Mouse (Mus musculus): Measurements from ENCODE around the gene Tnfsf18. TPM values are rescaled to one million over a fixed set of nuclear protein-coding genes. Genes with fewer than 3 reads are reported as not detected.

The Tnfsf18 gene
- polyA plus RNA-seq (2016; fragmentation: Nextera tagmentation; extraction: Ambion mirVana): not detected in 2 replicates

DNA sequence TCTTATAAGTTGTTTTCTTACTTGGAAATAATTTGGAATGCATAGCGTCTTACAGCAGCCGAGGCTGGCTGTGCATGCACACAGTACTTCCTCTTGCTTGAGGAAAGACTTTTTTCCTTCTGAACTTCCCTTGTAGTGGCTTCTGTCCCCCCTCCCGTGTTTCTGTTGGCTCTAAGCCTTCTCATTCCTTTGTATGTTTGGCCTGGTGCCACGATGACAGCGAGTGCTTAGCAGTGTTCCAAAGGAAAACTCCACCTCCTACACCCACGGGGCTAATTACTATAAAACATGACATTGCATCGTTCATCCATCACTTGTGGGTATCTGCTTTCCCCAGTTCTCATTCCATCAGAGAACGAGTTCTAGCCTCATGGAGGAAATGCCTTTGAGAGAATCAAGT, at the start of gene Tnfsf18:
Gene Tnfsf18 (plus strand): TSS at position 313 of the 400 bp plus-strand sequence.
- H3K4me1 ChIP-seq (replicated peaks): no peaks in the 10 kb centered on the region
- WGBS: 55% methylated on average over 8 of the region's 8 CpGs
- no peak within 1 kb of the TSS for H3K27ac ChIP-seq
- no peaks in the 10 kb centered on the region for H3K27me3 ChIP-seq
- no peaks in the 10 kb centered on the region for H3K36me3 ChIP-seq
- no peak within 1 kb of the TSS for H3K4me2 ChIP-seq
- no peak within 1 kb of the TSS for H3K9ac ChIP-seq (replicated peaks)
- H3K4me3 ChIP-seq (replicated peaks): no peak within 1 kb of the TSS
- H3K9me3 ChIP-seq: no peaks in the 10 kb centered on the region
- ATAC-seq (ENCODE audit: insufficient number of reproducible peaks, insufficient read depth, low FRiP score, low TSS enrichment, low read depth): no peak

DNA sequence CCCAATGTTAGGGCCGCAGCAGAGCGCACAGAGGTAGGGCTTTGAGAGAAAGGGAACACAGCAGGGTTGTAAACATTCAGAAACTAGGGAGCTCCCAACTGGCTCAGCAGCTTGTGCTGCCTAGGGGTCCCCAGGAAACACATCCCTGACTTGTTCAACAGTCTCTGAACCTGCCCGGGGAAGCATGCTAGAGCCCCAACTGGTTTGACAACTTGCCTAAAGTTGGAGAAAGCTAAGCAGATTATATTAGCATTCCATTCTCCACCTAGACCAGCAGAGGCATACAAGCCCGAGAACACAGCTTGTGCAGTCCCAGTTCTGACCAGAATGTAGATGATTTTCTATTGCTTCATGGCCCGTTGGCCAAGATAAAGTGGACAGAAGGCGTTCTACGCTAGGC, 49.6 kb upstream of the Tnfsf18 start:
- ATAC-seq (ENCODE audit: insufficient number of reproducible peaks, insufficient read depth, low FRiP score, low TSS enrichment, low read depth): peak; percentile 75; the same call in 1 of the 2 replicates
- H3K4me1 ChIP-seq (replicated peaks): 0 out of 2 replicates have a peak, but pooled peaks cover 4% of the 10 kb centered on the region
- no peak overlapping the region for H3K4me2 ChIP-seq
- no peak overlapping the region for H3K27ac ChIP-seq
- no peaks in the 10 kb centered on the region for H3K9me3 ChIP-seq
- H3K9ac ChIP-seq (replicated peaks): no peak overlapping the region
- no peaks in the 10 kb centered on the region for H3K27me3 ChIP-seq
- H3K4me3 ChIP-seq (replicated peaks): no peak overlapping the region
- no peaks in the 10 kb centered on the region for H3K36me3 ChIP-seq
- 67% methylated on average over 7 of the region's 7 CpGs for WGBS

GRCm38 (mm10) chr1:161451683-161452245, 42.7 kb upstream of the Tnfsf18 start:
- ATAC-seq (ENCODE audit: insufficient number of reproducible peaks, insufficient read depth, low FRiP score, low TSS enrichment, low read depth): no peak

GRCm38 (mm10) chr1:161452250-161452649, 42.2 kb upstream of the Tnfsf18 start:
- no peak overlapping the region for H3K9ac ChIP-seq (replicated peaks)
- WGBS: 80% methylated on average over 1 of the region's 1 CpGs
- no peaks in the 10 kb centered on the region for H3K4me1 ChIP-seq (replicated peaks)
- H3K27me3 ChIP-seq: no peaks in the 10 kb centered on the region
- no peak overlapping the region for H3K4me2 ChIP-seq
- no peak overlapping the region for H3K4me3 ChIP-seq (replicated peaks)
- no peaks in the 10 kb centered on the region for H3K9me3 ChIP-seq
- H3K27ac ChIP-seq: no peak overlapping the region
- no peaks in the 10 kb centered on the region for H3K36me3 ChIP-seq
- no peak for ATAC-seq (ENCODE audit: insufficient number of reproducible peaks, insufficient read depth, low FRiP score, low TSS enrichment, low read depth)

More at GRCm38 (mm10) chr1:161451683-161452245, 42.7 kb upstream of the Tnfsf18 start:
- Histone ChIP-seq H3K36me3 (no peaks in the 10 kb centered on the region), H3K4me3 (replicated peaks) (no peak overlapping the region), H3K9ac (replicated peaks) (no peak overlapping the region), H3K27me3 (no peaks in the 10 kb centered on the region), H3K9me3 (no peaks in the 10 kb centered on the region), H3K4me1 (replicated peaks) (no peaks in the 10 kb centered on the region), H3K27ac (no peak overlapping the region), H3K4me2 (no peak overlapping the region)
- 49% methylated on average over 3 of the region's 3 CpGs for WGBS

DNA sequence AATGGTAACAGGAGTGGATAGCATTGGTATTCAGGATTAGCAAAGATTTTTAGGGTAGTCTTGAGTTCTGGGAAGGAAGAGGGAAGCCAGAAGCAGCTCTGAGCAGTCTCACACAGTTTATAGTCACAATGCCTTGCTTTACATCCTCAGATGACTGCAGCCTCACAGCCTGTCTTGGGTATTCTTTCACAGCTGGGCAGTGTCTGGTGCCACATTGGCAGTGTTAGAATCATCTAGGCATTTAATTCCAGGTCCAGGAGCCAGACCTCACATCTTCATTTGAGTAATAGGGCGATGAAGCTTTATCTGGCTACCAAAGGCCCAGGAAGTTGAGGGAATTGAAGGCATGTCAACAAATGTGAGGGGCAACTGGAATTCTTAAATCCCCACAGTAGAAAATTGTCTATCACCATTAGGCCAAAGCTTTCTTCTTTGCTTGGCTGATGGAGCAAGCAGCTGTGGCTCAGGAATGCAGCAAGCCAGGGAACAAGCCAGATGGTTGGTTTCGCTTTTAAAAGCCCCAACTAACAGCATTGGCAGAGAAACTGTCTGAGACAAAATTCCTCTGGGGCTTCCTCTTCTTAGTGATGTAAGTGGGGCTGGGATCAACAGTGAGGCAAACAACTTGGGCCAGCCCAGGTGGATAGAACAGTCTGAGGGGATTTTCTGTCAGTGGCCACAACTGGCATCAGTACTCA, 30.9 kb upstream of the Tnfsf18 start:
- WGBS: 54% methylated on average over 2 of the region's 2 CpGs
- Histone ChIP-seq H3K9ac (replicated peaks) (no peak overlapping the region), H3K27me3 (no peaks in the 10 kb centered on the region), H3K36me3 (no peaks in the 10 kb centered on the region), H3K27ac (peak overlapping the region; percentile 59; the same call in 1 of the 2 replicates), H3K4me1 (replicated peaks) (peaks cover 9% of the 10 kb centered on the region), H3K4me3 (replicated peaks) (no peak overlapping the region), H3K4me2 (no peak overlapping the region), H3K9me3 (no peaks in the 10 kb centered on the region)
- ATAC-seq (ENCODE audit: insufficient number of reproducible peaks, insufficient read depth, low FRiP score, low TSS enrichment, low read depth): peak; percentile 71; the same call in 1 of the 2 replicates

- Histone ChIP-seq H3K4me1 (replicated peaks) (no peaks in the 10 kb centered on the region), H3K9ac (replicated peaks) (no peak overlapping the region), H3K27me3 (no peaks in the 10 kb centered on the region), H3K36me3 (no peaks in the 10 kb centered on the region), H3K4me3 (replicated peaks) (no peak overlapping the region), H3K27ac (no peak overlapping the region), H3K4me2 (no peak overlapping the region), H3K9me3 (no peaks in the 10 kb centered on the region)
- no peak for ATAC-seq (ENCODE audit: insufficient number of reproducible peaks, insufficient read depth, low FRiP score, low TSS enrichment, low read depth)
- WGBS: 81% methylated on average over 3 of the region's 3 CpGs
Measured at GRCm38 (mm10) chr1:161477221-161477620, 17.2 kb upstream of the Tnfsf18 start.

DNA sequence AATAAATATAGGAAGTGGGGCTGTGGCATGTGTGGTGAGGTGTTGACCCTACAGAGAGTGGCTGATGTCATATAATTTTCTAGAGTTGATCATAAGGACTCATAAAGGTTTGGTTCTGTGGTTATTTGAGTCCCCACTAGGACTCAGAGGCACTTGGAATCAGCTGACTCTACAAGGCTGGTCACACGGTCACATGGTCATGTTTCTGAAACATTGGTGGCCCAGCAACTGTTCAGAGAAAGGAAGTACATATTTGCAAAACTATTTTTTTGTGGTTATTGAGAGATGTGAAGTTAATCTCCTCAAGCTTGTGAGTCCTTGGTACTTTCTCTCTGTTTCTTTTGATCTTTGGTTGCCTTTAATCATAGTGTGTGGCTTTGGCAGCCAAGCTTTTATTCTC, 14.6 kb upstream of the Tnfsf18 start:
- Histone ChIP-seq H3K4me1 (replicated peaks) (no peaks in the 10 kb centered on the region), H3K9ac (replicated peaks) (no peak overlapping the region), H3K4me3 (replicated peaks) (no peak overlapping the region), H3K27ac (no peak overlapping the region), H3K4me2 (no peak overlapping the region), H3K36me3 (no peaks in the 10 kb centered on the region), H3K27me3 (no peaks in the 10 kb centered on the region), H3K9me3 (no peaks in the 10 kb centered on the region)
- no peak for ATAC-seq (ENCODE audit: insufficient number of reproducible peaks, insufficient read depth, low FRiP score, low TSS enrichment, low read depth)
- 96% methylated on average over 1 of the region's 1 CpGs for WGBS

GRCm38 (mm10) chr1:161482211-161482610, 12.2 kb upstream of the Tnfsf18 start:
- H3K4me3 ChIP-seq (replicated peaks): no peak overlapping the region
- no peaks in the 10 kb centered on the region for H3K36me3 ChIP-seq
- ATAC-seq (ENCODE audit: insufficient number of reproducible peaks, insufficient read depth, low FRiP score, low TSS enrichment, low read depth): no peak
- H3K9me3 ChIP-seq: no peaks in the 10 kb centered on the region
- 93% methylated on average over 3 of the region's 3 CpGs for WGBS
- no peak overlapping the region for H3K27ac ChIP-seq
- H3K9ac ChIP-seq (replicated peaks): no peak overlapping the region
- H3K4me1 ChIP-seq (replicated peaks): no peaks in the 10 kb centered on the region
- H3K27me3 ChIP-seq: no peaks in the 10 kb centered on the region
- H3K4me2 ChIP-seq: no peak overlapping the region

DNA sequence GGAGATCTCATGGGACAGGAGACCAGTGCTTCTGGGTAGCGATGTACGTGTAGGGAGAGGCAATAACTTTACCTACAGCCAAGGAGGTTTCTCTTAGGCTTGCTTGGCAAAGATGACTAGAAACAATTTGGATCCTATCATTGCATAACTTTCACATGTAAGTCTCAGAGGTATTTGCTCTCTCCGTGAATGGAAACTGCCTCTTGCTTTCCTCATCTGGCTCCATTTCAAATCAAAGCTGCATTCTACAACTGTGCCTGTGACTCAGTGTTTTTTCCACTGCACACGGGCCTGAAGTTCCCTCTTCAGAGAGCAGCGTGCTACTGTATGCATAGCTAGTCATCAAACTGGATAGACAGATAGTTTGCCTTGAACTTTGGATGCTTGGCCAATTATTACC, 7.4 kb upstream of the Tnfsf18 start:
- H3K4me2 ChIP-seq: no peak overlapping the region
- no peak overlapping the region for H3K27ac ChIP-seq
- H3K4me3 ChIP-seq (replicated peaks): no peak overlapping the region
- no peak for ATAC-seq (ENCODE audit: insufficient number of reproducible peaks, insufficient read depth, low FRiP score, low TSS enrichment, low read depth)
- H3K27me3 ChIP-seq: no peaks in the 10 kb centered on the region
- H3K36me3 ChIP-seq: no peaks in the 10 kb centered on the region
- no peaks in the 10 kb centered on the region for H3K9me3 ChIP-seq
- 84% methylated on average over 5 of the region's 5 CpGs for WGBS
- no peak overlapping the region for H3K9ac ChIP-seq (replicated peaks)
- H3K4me1 ChIP-seq (replicated peaks): no peaks in the 10 kb centered on the region

DNA sequence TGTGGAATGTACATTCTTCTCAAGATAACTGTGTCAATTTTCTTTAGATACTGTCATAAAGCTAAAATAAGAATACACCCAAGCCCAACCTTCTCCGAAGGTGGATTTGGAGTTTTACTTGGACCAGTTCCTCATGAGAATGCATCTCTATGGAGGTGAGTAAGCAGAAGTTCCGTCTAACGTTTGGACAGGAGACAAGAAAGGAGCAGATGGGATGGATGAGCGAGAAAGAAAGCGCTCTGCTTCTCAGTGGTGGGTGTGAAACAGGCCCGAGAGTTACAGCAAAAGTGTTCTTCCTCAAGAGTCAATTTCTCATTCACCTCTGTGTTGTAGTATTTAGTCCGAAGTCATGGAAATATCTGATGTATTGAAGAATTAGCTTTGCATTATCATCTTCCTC, 2.7 kb upstream of the Tnfsf18 start:
- no peaks in the 10 kb centered on the region for H3K36me3 ChIP-seq
- no peak overlapping the region for H3K4me2 ChIP-seq
- no peaks in the 10 kb centered on the region for H3K9me3 ChIP-seq
- no peak overlapping the region for H3K27ac ChIP-seq
- no peaks in the 10 kb centered on the region for H3K27me3 ChIP-seq
- H3K4me3 ChIP-seq (replicated peaks): no peak overlapping the region
- no peak overlapping the region for H3K9ac ChIP-seq (replicated peaks)
- H3K4me1 ChIP-seq (replicated peaks): no peaks in the 10 kb centered on the region
- 90% methylated on average over 7 of the region's 7 CpGs for WGBS
- no peak for ATAC-seq (ENCODE audit: insufficient number of reproducible peaks, insufficient read depth, low FRiP score, low TSS enrichment, low read depth)

GRCm38 (mm10) chr1:161496866-161497645, 2.6 kb downstream of the Tnfsf18 start:
- Histone ChIP-seq H3K27ac (no peak overlapping the region), H3K36me3 (no peaks in the 10 kb centered on the region), H3K27me3 (no peaks in the 10 kb centered on the region), H3K4me1 (replicated peaks) (no peaks in the 10 kb centered on the region), H3K9me3 (no peaks in the 10 kb centered on the region), H3K4me2 (no peak overlapping the region), H3K9ac (replicated peaks) (no peak overlapping the region), H3K4me3 (replicated peaks) (no peak overlapping the region)
- WGBS: 78% methylated on average over 7 of the region's 7 CpGs
- no peak for ATAC-seq (ENCODE audit: insufficient number of reproducible peaks, insufficient read depth, low FRiP score, low TSS enrichment, low read depth)
